Mouse (Mus musculus) T-cell, adult 2 months (primary cell): ENCODE results near the gene Reg4.

Experiments
- DNase-seq: peaks from one replicate; pipeline ENCODE4 v3.0.0; 2022; ENCODE audit warnings: low spot score

Reg4 gene

DNA sequence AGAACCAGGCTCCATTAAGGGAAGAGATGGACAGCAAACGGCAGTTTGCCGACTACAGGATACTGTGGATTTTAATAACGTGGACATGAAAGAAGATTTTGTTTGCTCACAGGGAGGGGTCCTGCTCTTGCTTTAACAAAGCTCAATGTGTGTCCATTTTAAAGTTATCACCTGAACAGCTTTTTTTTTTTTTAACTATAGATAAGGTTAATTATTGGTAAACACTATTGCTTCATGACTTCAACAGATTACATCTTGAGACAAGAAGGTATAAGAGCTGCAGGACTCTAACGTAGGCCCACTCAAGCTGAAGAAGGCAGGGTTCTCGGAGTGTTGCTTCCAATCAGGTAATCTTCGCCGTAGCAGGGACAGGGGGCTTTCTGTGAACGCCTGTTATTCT lies at the start of gene Reg4:
Reg4 (plus strand) TSS at position 301 of the 400 bp plus-strand sequence.
- no peak for DNase-seq

DNA sequence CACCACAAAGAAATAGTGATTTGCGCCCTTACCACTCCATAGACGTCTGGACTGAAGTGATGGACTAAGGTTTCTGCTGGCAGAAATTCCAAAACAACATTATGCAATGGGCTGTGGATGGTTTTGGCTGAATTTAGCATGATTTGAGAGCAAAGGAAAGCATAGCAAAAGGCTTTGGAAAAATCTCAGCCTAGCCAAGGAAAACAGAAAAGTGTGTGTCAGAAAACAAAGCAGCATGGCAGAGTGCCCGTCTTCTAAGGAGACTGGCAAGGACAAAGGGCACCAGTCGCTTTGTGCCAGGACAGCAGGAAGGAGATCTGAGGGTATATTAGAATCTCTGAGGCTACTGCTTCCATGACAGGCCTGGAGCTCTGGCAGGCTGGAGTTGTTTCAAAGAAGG lies 43.6 kb upstream of the Reg4 start:
- DNase-seq: no peak

DNA sequence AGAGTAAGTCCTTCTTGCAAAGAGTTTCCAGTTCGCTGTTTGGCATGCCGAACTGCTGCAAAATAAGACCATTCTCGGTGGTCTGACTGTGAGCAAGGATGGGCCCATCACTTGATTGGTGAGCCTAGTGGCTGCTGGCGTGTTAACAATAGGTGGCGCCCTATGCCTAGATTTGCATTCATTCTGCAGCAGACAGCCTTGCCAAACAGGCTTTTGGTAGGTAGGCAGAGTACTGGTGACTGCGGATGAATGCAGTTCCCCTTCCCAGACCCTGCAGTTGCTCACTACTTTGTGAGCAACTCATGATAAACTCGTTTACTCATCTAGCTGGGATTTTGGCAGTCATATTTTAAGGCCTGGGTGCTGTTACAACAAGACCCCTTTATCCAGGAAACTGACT lies 41.2 kb upstream of the Reg4 start:
- no peak for DNase-seq

DNA sequence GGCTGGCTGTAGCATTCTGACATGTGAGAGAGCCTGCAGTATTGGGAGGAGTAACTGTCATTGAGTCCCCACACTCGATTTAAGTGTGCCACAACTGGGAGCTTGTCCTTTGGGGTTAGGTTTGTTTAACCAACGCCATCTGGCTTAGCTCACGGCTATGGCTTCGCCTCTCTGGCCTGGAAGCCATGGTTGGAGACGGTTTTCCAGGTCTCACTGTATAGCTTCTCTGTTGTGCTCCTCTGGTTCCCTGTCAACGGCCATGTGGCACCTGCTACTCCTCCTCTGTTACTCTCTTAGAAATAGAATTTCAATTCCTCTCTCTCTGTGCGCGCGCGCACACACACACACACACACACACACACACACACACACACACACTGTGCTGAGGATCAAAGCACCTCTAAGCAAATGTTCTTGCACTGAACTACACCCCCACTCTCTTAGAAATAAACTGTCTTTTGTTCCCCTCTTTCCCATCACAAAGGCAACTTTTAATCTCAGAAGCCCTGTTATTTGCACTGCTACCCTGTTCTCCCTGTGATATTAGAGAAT lies 36.7 kb upstream of the Reg4 start:
- no peak for DNase-seq

DNA sequence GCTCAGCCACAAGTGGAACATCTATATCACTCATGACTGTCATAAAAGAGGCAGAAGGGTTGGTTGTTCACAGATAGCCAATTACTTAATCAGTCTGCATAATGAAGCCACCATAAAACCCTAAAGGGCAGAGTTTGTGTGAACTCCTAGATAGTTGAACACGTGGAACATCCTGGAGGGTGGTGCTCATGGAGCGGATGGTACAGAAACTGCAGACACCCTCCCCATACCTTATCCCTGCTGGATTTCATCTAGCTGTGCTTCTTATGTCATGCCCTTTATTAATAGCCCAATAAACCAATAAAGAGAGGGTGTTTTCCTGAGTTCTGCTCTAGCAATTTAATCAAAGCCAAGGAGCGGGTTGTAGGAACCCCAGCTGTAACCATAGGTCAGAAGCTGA lies 34.2 kb upstream of the Reg4 start:
- DNase-seq: no peak

DNA sequence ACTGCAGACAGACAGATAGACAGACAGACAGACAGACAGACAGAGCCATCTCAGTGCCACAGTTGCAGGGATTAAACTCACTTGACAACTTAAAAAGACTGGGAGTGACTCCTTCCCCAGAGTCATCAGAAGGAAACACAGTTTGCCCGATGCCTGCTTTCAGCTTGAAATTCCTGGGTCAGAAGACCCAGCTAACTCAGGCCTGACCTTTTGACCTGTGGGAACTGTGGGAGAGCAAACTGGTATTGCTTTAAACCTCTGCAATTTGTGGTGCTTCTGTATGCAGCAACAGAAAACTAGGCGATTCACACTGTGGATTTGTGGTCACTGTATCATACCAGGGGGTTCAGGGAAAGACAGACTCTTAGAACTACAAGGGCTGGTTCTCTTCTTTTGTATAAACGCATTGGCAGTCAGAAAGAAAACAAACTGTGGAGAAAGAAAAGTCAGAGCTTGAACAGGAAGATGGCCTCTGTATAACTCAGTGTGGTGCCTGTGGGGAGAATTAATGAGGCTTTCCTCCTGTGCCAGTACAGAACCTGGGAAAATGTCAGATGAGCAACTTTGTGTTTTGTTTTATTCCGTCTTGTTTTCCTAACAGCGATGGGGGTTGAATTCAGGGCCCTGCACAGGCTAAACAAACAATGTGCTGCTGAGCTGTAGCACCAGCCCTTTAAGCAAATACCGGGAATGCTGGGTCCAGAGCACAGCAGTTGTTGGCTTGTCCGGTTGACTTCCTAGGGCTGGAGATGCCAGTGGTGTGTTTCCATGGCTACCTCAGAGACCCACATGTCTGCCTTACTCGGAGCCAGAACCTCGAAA lies 24.0 kb upstream of the Reg4 start:
- DNase-seq: no peak

DNA sequence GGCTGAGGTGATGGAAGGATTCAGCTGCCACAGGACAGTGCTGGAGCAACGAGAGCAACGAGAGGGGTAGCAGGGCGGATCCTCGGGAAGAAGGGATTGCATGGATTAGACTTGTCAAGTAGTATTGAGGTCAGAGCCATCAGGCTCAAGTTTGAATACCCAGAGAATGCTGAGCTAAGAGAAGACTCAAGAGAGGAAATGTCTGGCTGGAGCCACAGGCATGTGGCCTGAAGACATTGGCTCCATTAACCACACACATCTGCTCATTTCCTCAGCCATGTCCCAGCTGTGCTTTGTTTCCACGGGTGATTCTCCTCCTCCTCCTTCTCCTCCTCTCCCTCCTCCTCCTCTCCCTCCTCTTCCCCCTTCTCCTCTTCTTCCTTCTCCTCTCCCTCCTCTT lies 22.2 kb upstream of the Reg4 start:
- no peak for DNase-seq

DNA sequence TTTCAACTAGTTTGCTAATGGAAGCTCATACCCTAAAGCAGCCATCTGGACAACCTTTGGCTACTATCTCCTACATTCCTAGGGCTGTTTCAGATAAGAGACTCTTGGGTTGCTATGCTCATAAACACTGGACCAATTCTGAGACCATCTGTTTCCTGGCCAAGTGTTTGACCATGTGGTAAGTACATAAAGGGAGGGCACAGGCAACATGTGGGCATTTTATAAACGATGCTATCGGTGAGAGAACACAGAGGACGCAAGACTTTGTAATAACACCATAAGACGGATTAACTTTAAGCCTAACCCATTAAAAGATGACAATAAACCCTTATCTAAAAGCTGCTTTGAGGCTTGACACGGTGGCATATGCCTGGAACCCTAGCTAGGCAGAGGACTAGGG lies 18.7 kb upstream of the Reg4 start:
- DNase-seq: no peak

DNA sequence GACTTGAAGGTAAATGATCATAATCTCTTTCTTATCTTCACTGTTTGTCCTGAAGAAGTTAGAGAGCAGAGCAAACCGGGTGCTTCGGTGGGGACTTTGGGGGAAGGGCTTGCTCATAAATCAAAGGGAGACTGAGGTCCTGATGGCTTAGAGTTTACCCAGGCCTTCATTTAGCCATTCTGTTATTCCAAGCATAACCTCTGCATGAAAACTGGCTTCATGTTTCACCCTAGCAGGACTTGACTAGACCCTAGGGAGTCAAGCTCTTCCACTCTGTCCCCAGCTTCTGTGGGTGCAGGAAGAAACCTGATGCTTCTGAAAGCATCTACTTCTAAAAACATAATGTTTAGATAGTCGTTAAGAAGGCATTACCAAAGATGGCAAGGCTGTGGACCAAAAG lies 15.0 kb upstream of the Reg4 start:
- no peak for DNase-seq

DNA sequence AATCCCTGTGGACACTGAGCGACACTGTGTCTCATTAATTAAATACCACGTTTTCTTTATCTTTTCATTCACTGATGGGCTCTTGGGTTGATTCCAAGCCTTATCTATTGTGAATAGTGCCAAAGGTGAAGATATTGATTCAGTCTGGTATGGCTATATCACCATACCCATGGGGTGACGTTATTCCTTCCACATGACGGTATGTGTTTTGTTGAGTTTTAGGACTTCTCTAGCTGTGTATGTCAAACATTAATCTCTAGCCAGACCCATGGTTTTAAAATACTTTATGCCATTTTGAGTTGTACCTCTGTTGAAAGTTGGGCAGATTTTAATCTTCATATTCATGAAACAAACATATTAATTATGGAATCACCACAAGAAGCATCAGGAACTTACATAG lies 12.8 kb upstream of the Reg4 start:
- no peak for DNase-seq

DNA sequence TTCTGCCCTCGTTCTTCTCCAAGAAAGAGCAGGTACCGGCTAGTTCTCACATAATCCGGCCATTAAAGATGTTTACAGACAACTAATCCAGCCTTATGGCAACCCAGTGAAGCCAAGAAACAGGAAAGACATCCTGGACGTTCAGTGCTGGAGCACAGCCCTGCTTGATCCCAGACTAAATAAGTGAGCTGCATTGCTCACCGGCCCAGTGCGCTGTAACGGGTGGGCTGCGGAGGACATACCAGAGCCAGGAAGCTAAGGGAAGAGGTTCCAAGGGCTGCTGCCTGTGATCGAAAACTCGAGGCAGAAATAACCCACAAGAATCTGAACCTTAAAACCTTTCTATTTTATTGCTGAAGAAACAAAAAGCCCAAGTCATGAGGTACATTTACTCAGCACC lies 11.1 kb upstream of the Reg4 start:
- no peak for DNase-seq

DNA sequence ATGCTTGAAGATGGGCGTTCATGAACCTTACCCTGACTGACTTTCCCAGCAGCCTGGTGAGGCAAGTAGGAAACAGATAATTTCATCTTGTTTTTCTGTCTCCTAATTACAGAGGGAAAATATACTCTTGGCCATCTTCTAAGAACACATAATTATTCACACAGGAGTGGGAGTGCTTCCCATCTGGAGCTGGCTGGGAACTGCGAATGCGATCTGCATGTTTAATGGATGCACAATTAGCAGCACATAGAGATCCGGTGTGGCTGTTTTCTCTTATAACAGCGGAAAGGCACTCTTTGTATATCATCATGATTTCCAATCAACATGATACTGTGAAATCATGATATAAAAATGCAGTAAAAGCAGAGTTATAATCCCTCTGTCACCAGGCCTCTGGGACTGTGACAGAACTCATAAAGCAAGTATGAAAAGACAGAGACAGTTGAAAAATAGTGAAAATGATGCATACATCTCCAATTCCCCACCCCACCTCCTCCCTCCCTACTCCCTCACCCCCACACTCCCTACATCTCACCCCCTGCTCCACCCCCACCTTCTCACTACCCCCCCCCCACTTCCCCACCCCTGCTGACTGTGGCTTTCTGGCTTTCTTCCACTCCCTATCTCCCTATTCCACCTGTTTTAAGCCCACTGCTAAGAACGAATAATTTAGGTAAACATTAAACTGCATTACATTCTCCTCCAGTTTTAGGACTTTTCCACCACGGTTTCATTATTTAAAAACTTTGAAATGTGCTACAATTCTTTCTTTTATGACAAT lies 10.5 kb upstream of the Reg4 start:
- no peak for DNase-seq

DNA sequence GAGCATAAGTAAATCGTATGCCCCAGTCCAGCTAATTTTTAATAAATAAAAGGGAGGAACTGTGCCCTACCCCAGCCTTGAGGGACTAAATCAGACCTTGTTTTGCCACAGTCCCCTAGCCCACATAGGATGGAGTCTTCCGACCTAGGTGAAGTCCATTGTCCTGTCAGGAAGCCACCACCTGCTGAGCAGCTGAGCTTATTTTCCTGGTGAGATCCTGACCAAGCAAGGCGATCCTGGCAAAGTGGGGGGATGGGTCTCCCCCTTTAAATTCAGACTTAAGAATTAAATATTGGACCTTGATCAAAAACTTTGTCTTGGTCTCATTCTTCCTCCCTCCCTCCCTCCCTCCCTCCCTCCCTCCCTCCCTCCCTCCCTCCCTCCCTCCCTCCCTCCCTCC lies 5.7 kb upstream of the Reg4 start:
- DNase-seq: no peak

DNA sequence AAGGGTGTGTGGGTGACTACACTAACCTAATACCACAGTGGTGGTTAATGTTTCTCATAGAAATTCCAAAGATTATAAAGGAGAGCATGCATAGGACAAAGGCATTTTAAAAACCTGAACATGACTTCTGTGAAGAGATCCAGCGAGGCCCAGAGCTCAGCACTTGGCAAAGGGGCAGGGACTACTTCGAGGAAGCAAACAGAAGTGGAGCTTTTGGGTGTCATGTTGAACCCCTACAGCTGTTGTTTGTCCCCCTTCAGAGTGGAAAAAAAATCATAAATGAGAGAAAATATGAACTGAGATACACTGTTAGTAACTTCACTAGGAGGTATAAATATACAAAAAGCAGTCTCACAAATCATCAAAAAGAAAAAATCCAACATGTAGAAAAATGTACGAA lies 1.3 kb downstream of the Reg4 start:
- no peak for DNase-seq

DNA sequence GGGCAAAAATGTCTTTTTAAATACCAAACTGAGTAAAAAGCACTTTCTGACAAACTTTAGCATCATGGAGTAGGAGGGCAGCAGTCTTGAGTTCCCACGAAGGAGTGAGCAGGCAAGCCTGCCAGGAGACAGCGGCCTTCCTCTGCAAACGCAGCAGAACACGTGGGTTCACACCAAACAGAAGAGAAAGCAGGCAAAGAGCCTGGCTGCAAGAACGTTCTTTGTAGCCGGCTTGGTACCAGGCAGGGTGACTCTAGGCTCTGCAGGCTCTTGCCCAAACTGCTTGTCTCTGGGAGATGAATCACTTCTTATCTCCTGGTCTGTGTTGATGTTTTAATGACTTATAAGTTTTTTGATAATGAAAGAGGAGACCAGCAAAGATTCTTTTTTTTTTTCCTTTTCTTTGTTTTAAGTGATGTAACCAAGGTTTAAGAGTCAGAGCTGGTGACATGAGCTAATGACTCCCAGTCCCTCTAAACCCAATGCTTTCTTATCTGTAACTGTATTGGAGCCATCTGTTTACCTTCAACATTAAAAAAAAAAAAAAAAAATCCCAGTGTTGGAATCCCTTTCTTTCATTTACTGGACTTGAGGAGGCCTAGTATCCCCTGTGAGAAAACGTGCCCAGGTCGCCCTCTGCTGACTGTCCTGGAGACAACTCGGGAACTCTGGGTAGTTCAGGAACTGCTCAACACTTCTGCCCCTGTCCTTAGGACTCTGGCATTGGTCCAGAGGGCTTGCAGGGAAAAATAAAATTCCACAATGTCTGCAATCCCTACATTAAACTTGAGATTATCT lies 2.0 kb downstream of the Reg4 start:
- no peak for DNase-seq

DNA sequence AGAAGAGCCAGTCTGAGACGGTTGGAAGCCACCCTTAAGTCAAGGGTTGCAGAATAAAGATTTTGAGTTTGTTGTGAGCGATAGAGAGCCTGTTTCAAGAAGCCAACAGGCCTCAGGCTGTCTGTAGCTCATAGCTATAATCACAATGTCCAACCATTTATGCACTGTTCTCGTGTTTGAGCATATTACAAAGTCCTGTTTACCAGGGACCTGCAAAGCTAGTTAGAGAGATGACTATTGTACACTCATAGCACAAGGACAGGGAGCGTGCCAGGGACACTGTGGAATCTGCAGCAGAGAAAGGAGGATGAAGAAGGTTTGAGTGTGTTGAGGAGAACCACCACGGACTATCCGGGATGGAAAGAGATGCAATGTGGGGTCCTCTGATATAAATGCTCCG lies 3.0 kb downstream of the Reg4 start:
- no peak for DNase-seq

DNA sequence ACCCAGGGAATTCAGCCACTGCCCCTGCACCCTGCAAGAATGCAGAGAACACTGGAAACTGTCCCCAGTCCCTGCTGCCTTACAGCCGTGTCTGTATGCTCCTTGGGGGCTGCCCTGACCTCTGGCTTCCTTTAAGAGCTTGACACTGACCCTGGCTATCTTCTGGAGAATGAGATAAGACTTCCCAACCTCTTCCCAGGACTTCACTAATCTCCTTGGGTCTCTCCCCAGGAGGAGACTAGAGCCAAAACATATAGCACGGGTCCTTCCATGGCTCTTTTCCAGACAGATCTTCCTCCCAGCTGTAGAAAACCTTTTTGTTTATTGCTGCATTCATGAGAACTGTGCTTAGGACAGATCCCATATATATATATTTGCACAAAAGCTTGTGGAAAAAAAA lies 3.8 kb downstream of the Reg4 start:
- no peak for DNase-seq

DNA sequence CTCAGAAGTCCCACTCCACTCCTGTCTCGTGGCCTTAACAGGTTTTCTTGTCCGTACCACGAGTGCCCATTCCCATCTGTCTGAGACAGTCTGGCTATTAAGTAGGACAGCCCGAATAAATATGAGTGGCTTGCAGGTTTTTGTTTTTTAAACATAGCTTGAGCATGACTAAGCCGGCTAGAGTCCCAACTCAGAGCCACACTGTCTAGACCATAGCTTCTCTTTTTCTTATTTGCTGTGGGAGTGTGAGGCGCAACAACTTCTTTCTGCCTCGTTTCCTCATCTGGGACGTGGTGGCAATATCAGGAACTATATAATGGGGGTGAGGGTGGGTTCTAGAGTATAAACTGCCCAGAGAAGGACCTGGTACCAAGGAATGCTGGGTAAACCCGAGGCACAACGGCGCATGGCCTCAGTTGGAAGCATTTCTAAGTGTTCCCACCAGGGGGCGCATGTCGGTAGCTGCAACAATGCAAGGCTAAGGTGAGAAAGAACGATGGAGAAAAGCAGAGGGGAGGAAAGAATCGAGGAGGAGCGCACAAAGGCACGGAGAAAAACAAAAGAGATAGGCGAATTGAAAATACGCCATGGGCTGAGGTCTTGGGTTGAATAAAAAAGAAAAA lies 5.1 kb downstream of the Reg4 start:
- DNase-seq: peak; percentile 49

DNA sequence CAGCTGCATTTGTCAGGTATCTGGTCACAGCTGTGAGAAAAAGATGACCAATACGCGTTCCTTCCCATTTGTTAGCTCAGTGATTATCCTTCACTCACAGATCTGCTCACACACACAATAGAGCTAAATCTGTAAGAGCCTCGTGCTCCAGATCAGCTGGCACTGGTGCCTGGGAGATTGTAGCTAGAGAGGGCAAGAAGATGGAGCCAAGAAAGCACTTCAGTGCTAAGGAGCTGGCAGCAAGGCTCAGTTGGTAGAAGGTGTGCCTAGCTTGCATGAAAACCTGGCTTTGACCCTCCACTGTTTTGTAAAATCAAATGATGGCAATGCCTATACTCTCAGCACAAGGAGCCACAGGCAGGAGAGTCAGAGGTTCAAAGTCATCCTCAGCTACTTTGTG lies 5.8 kb downstream of the Reg4 start:
- no peak for DNase-seq

DNA sequence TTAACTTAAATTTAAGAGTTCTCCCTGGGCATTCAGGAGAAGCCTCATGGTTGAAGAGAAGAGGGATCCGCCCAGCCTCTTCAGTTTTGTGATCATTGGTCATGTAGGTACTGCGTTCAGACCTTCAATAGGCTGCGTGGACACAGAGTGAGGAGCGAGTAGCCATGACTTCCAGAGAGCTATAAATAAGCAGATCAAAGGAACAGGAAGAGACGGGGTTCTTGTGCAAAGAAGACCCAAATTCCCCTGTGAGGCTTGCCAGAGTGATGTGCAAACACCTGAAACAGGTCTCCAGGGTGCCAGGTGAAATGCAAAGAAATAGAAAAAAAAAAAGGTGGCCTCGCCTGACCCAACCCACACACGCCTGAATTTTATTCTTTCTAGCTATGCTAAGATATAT lies 8.0 kb downstream of the Reg4 start:
- no peak for DNase-seq

DNA sequence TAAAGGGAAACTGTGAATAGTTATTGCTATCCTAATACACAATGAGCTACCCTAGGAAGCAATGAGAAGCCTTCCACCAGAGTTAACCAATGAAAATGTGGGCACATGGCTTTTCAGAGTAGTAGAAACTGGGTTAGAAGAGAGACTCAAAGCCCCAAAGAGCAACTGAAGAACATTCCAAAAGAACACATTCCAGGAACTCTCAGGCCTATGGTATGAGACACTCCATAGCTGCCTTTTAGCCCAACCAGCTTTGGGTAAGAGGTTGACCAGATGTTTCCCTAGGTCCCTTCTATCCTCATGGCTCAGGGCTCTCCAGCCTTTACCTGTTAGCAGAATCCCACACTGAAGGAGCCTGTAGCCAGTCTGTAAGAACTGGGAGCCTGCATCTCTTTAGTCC lies 11.5 kb downstream of the Reg4 start:
- DNase-seq: no peak

DNA sequence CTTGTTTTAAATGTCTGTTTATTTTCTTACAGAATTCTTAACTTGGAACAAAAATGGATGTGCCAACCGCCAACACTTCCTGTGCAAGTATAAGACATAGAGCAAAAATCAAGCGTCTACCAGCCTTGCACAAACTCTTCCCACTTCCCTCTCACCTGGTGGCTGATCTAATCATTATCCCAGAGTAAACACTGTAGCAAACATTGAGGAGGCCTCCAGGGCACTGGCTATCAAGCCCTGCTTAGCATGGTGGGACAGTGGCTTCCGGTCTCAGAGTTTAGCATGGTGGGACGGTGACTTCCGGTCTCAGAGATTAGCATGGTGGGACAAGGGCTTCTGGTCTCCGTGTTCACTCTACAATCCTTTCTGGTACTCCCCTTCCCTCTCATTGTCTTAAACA lies 14.3 kb downstream of the Reg4 start:
- no peak for DNase-seq
